Mouse (Mus musculus) kidney, postnatal 10 days (tissue): ENCODE results near the gene P4hb.
"Not testable (repeated sequence)": the region's sequence is repeated elsewhere in the genome, so short reads cannot be mapped to it uniquely, and the experiment has no call there.

ENCODE experiments used
- DNase-seq: peaks from one replicate; pipeline ENCODE4 v3.0.0; 2021; ENCODE audit warnings: mixed read lengths

The P4hb gene

GRCm38 (mm10) chr11:120597240-120598235 is 24.5 kb upstream of the P4hb start:
- DNase-seq = no peak

- no peak for DNase-seq
Observed at GRCm38 (mm10) chr11:120588531-120588930, 15.5 kb upstream of the P4hb start.

GRCm38 (mm10) chr11:120583937-120584336 is 10.9 kb upstream of the P4hb start:
- no peak for DNase-seq

DNA sequence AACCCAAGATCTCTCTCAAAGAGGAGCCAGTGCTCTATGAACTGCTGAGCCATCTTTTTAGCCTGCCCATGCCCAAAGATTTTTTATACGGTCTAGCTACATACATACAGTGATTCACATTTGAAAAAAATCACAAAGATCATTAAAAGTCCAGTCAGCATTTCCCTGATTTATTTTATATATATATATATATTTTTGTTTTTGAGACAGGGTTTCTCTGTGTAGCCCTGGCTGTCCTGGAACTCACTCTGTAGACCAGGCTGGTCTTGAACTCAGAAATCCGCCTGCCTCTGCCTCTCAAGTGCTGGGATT is 9.9 kb upstream of the P4hb start:
- not testable (repeated sequence) for DNase-seq

- no peak for DNase-seq
Observed at GRCm38 (mm10) chr11:120582268-120582981, 9.4 kb upstream of the P4hb start.

- DNase-seq = peak; percentile 94
Observed at GRCm38 (mm10) chr11:120581490-120582267, 8.6 kb upstream of the P4hb start, which contains the start of gene Arhgdia. Gene Arhgdia, minus strand, starts transcription at chr11:120581624.

GRCm38 (mm10) chr11:120580871-120581331 is 7.8 kb upstream of the P4hb start:
- peak; percentile 72 for DNase-seq

- peak; percentile 53 for DNase-seq
Observed at GRCm38 (mm10) chr11:120580190-120580589, 7.1 kb upstream of the P4hb start.

DNA sequence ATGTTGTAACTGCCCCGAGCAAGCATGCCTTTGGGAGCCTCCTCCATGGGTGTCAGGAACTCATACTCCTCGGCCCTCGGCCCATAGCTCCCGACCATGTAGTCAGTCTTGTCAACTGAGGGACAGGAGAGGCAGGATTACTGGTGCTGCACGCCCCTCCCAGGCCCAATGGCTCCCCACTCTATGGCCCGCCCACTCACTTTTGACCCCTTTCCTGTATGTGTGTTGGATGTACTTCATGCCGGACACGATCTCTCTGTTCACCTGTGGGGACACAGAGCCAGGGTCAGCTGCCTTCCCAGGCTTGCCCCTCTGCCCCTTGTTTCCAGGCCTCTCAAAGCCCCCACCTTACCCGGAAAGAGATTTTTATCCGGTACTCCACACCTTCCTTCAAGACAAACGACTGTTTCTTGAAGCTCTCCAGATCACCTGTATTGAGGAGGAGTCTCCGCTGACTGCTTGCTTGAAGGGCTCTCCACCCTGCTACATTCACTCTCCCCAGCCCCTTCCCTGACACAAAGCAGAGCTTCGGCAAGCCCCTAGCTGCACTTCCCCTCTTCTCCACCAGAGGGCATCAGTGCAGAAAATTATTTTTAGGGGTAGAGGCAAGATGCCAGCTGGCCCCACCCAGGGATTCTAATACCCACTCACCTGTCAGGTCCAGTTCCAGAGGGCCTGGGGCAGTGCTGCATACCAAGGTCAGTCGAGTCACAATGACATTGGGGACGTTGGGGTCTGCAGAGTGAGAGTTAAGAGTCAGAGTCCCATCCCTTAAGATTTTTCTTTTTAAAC is 6.5 kb upstream of the P4hb start:
- peak; percentile 85 for DNase-seq

GRCm38 (mm10) chr11:120578694-120579243 is 5.7 kb upstream of the P4hb start:
- DNase-seq = peak; percentile 47

- DNase-seq = peak; percentile 33
Observed at GRCm38 (mm10) chr11:120578024-120578693, 5.1 kb upstream of the P4hb start.

- peak; percentile 47 for DNase-seq
Observed at GRCm38 (mm10) chr11:120577211-120578023, 4.4 kb upstream of the P4hb start.

DNA sequence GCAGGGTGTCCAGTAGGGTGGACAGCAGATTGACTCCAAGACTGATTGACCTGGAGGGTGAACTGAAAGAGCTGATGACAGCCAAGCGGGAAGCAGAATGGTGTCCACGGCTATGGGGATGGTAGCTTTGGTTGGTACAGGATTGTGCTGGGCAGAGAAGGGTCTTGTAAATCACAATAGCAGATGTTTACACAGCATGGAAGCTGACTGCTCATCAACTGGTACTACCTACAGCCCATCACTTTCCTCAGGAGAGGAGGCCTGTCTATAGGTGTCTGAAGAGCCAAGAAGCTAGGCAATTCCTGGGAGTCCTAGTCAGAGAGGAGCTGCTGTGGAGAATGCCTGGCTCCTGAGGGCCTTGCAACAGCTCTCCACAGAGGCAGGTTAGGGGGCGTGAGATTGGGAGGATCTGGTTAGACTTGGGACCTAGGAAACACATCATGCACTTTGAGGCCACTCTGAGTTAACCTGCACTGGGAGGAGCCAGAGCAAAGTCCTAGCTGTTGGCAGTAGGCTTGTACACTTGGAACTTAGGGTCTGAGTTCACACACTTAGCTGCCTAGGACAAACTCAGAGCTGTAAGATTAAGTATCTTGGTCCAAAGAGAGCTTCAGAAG is 3.4 kb upstream of the P4hb start:
- DNase-seq = peak; percentile 69

DNA sequence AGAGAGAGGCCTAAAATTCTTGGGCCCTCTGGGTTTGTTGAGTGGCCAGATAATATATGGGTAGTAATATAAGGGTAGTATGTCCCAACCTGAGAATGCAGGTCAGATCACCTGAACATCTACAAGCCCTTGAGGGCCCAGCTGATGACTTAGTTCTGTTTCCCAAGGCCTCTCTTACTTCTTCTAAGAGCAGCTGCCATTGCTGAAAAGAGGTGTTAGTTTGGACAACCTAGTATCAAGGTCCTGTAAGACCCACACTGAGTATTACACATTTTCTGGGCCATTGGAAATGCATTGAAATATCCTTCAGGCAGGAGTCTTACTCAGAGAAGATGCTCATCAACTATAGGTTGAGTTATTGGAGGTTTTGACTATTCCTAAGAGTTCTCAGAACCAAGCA is 2.9 kb upstream of the P4hb start:
- DNase-seq = no peak

- DNase-seq = no peak
Observed at GRCm38 (mm10) chr11:120575046-120575445, 2.0 kb upstream of the P4hb start.

GRCm38 (mm10) chr11:120574278-120574600 is 1.2 kb upstream of the P4hb start:
- DNase-seq = no peak

DNA sequence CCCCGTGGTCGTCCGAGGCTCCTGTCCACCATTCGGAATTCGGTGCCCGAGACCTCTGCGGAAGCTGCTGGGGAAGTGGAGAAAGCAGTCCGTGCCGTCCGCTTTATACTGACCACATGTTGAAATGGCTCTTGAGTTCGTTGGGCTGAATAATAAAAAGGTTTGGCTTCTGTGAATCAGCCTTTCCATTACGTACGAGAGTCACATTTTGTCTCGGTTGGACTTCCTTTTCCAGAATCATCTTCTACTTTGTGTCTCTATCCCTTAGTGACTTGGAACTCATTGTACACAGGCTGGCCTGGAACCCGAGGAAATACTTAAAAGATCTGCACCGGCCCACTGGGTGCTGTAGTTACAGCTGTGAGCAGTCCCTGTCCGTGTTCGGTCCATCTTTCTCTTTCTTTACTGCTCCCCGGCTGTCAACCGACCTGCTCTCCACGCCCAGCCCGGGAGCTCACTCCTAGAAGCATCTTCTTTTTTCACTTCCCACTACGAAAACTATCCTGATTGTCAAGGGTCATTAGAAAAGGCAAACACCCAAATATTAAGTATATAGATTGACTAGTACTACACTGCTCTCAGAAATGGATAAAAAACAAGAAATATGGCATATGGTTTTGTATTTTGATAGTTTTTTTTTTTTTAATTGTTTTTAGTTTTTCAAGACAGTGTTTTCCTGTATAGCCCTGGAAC is 678 bp upstream of the P4hb start:
- peak; percentile 31 for DNase-seq

DNA sequence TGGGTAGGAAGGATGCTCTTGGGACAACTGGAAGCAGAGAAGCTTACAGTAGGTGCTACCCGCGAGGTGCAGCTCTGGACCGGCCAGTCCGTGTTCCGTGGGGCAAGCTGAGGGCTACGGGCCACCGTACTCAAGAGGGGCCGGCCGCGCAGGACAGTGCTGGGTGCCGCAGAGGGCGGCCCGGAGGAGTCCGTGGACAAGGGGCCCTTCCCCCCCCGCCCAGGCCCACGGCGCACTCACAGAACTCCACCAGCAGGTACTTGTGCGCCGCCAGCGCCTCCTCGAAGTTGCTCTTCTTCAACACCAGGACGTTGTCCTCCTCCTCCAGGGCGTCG is 669 bp downstream of the P4hb start:
- no peak for DNase-seq

DNA sequence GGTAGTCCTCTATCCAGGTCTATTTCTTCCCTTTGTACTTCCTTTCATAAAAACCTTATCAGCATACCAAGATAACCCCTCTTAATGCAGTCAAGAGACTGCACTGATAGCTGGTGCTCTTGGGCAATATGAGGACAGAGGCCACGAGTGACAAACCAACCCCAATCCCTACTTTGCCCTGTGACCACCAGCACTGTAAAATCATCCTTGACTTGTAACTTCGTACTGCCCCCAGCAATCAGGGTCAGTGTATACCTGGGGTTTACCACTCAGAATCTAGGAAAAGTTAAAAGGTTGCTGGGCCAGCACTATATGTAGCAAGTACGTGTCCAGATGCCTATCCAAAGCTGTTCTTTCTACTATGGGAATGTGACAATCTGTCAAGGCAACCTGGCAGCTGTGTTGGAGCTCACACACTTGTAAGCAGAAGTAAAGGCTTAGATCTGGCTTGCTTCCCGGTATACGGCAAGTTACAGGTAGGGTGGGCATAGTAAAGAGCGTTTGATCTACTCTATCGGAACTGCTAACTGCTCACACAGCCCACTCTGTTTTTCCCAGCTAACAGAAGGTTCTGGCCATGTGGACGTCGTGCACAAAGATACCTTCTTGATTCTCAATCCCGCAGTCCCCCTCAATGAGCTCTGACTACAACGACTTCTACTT is 1.2 kb downstream of the P4hb start:
- DNase-seq = no peak
